Mouse (Mus musculus) urinary bladder, adult 2 months (tissue): ENCODE data around the gene Nfatc3. TPM values are rescaled to one million over a fixed set of nuclear protein-coding genes. Genes with fewer than 3 reads are reported as not detected.

ENCODE experiments used
- DNase-seq: peaks from one replicate; pipeline ENCODE4 v3.0.0; 2022; ENCODE audit warnings: low spot score
- polyA plus RNA-seq: library from polyadenylated mRNA; depleted of rRNA; stranded (reverse); fragments of >200 nt; gene quantifications from 2 replicates; pipeline ENCODE4 v1.2.3, GENCODE M21; 2012

The Nfatc3 gene
- polyA plus RNA-seq, 1 experiment = 15.4 TPM

DNA sequence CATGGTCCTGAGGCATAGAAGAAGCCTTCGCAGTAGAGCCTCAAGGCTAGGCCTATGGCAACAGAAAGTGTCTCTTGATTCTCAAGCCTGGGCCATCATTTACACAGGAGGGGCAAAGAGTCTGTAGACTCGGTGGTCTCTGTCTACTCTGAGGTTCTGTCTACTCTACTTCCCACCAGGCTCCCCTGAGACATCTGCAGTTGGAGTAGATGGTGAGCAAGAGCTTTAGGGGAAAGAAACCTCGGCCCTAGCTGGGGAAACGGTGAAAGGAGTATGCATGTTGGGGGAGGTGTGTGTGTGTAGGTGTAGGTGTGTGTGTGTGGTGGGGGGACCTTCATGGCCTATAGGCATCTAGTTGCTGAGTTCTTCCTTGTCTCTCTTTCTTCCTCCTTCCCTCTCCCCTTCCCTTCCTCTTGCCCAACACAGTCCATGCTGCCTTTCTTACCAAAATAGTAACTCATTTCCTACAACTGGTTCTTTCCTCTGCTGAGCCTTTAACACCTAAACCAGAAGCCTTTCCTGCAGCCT lies 2.1 kb upstream of the Nfatc3 start:
- DNase-seq = no peak

DNA sequence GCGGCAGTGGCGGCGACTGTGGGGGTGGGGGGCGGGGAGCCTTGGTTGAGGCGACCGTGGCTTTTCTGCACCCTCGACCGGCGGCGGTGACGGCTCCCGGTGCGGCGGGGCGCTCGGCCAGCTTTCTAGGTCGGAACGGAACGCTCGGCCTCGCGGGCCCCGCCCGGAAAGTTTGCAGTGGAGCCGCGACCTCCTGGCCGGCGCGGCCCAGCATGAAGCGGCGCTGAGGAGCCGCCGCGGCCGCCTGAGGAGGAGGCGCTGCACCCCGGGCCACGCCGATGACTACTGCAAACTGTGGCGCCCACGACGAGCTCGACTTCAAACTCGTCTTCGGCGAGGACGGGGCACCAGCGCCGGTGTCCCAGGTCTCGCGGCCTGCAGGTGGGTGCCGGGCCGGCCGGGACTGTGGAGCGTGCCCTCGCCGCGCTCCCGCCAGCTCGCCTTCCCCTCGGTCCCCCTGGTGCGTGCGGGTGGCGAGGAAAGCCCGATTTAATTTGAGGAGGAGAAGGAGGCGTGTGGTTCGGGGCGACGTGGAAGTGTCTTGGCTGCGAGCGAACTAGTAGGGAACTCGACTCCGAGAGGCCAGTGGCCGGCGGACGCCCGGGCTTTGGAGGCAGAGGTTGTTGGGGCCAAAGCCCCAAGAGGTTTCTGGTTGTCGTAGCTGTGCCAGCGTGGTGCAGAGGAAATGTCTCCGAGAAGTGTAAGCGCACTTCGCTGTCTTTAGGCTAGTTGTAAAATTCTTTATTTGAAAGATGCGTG lies 1.2 kb downstream of the Nfatc3 start:
- DNase-seq = peak; percentile 72

DNA sequence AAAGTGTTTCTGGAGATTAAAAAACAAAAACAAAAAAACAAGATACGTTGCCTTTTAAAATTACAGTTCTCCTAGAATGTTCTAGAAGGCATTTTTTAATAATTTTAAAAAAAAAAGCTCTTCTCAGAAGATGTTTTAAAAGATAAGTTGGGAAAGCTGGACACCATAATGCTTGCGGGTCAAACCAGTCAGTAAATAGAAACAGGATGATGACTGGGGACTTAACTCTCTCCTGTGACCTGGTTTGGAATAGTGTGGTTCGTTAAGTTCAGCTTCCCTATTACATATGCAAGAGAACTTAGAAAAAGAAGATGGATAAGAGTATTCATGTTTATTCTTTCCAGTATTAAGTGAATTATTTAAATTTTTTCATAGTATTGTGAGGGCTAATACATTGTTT lies 1.9 kb downstream of the Nfatc3 start:
- DNase-seq = no peak

DNA sequence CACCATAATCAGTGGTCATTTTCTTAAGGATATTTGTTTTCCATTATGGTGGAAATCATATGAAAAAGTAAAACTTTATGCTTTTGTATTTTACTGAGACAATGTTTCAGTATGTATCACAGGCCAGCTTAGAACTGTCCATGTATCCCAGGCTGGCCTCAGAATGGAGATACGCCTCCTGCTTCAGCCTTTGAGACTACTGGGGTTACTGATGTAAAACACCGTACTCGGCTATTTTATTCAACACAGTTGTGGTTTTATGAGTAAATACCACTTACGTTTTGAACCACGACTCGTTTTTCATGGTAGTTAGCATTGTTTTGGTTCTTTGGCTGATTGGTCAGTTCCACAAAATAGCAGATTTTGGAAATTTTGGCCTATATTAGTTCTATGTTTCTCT lies 3.0 kb downstream of the Nfatc3 start:
- DNase-seq = no peak

DNA sequence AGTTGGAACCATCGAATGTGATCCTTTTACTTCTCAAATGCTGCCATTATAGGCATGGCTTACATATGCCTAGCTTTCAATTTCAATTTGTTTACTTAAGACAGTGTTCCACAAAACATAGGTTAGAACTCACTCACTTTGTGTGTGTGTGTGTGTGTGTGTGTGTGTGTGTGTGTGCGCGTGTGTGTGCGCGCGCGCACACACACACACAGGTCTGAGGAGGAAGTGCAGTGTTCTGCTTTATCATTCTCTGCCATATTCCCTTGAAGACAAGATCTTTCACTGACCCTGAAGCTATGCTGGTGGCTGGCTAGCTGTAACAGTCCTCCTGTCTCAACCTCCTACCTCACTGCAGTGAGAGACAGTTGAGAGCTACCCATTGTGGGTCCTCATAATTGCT lies 4.4 kb downstream of the Nfatc3 start:
- no peak for DNase-seq

DNA sequence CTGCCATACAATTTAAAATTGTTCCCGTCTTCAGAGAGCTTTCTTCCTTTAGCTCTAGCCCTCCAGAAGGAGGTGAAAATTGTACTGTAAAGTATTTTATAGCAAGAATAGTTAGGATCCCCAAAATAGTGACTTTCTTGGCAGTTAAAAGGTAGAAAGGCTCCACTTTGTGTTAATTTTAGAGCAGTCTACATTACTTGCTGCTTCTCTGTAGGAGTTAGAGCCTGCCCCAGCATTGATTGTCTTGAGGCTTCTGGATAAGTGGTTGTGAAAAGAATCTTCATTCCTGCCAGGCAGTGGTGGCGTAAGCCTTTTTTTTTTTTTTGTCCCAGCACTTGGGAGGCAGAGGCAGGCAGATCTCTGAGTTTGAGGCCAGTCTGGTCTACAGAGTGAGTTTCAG lies 8.1 kb downstream of the Nfatc3 start:
- DNase-seq = no peak

DNA sequence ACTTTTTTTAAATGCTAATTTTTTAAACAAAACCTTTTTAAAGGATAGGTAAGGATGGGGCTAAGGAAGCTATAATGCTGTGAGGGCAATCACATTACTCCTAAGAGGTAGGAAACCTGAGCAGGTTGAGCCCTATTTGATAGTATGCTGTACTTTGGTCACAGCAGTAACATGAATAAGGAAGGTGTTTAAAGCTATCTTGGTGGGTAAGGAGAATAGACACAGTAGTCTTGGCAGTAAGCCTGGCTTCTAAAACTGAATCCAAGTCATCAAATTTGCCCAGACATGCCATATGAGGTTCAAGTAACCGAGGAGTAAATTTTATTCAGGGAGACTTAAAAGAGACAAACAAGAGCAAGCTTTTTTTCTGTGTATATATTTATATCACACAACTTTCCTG lies 10.9 kb downstream of the Nfatc3 start:
- DNase-seq = no peak

DNA sequence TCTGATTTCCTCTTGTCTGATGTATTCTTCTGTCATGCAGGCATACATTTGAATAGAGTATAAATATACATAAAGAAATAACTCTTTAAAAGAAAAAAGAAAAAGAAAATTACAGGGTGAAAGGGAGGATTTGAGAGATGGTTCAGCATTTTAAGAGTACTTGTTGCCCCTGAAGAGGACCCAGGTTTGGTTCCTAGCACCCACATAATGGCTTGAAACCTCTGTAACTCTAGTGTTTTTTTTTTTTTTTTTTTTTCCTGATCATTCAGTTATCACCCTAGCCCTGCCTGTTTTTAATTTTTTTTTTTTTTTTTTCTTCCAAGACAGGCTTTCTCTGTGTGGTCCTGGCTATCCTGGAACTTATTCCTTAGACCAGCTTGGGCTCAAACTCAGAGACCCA lies 13.5 kb downstream of the Nfatc3 start:
- DNase-seq = no peak

DNA sequence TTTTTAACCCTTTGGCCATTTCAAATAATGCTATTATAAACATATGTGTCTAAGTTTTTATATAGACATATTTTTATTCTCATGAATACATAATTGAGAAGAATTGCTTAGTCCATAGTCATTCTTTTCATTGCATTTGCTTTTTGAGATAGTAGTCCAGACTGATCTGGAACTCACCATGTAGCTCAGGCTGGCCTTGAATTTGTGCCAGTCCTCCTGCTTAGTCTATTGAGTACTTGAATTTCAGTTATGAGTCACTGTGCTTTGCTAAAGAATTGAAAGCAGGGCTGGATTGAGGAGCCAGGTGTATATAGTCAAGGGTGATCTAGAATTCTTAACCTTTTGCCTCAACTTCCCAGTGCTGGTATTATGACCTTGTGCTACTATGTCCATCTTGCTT lies 15.6 kb downstream of the Nfatc3 start:
- no peak for DNase-seq

DNA sequence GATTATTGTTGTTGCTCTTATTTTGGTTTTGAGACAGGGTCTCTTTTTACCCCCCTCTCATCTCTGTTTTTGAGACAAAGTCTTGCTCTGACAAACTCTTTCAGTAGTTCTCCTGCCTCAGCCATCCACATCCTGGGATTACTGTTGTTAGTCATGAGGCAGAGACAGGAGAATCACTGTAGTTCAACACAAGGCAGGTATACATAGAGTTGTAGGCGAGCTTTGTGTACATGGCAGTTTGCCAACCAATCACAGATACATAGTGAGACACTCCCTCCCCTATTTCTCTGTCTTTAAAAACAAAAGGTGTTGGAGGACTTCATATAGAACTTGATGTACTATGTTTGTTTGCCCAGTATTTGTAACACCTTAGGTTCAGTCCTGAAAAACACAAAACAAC lies 16.0 kb downstream of the Nfatc3 start:
- no peak for DNase-seq

DNA sequence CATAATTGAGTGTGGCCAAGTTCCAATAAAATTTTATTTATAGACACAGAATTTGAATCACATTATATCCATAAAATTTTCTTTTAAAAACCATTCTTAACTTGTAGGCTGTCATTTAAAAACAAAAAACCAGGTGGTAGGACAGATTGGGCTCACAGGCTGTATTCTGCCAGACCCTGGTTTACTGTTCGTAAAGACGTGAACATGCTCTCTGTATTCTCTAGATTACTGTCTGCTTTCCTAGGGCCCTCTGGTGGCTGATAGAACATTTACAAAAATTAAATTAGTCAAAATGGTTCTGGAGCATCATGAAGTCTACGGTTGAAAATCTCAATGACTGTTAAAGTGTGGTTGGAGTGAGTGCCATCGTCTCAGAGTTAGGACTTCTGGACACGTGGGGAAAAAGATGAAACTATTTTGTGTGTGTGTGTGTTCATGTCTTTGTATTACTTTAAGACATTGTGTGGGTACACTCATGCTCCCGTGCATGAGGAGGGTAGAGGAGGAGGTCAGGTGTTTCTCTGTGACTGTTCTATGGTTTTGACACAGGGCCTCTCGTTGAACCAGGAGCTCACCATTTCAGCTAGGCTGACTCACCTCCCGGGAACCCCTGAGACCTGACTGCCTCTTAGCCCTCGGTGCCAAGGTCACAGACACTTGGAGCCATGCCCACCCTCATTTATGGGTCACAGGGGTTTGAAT lies 16.7 kb downstream of the Nfatc3 start:
- no peak for DNase-seq

DNA sequence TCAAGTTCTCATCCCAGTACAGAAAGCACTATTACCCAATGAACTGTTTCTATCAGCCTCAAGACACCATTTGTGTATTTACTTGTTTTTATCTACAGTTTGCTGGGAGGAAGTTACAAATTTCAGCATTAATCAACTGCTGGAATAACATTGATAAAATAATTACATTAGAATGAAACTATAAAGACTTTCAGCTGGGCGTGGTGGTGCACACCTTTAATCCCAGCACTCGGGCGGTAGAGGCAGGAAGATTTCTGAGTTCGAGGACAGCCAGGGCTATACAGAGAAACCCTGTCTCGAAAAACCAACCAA lies 17.2 kb downstream of the Nfatc3 start:
- DNase-seq = no peak

DNA sequence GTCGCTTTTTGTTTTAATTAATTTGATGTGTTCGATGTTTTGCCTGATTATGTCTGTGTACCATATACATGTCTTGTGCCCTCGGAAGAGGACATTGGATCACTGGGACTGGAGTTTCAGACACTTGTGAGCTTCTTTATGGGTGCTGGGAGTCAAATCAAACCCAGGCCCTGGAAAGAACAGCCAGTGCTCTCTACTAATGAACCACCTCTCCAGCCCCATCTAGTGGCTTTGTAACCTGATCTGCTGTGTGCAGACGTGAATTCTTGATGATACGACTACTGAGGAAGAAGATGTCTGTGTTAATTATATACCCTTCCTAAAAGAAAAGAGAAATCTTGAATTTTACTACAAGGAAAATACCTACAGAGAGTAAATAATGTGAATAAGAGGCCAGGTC lies 18.0 kb downstream of the Nfatc3 start:
- DNase-seq = no peak

DNA sequence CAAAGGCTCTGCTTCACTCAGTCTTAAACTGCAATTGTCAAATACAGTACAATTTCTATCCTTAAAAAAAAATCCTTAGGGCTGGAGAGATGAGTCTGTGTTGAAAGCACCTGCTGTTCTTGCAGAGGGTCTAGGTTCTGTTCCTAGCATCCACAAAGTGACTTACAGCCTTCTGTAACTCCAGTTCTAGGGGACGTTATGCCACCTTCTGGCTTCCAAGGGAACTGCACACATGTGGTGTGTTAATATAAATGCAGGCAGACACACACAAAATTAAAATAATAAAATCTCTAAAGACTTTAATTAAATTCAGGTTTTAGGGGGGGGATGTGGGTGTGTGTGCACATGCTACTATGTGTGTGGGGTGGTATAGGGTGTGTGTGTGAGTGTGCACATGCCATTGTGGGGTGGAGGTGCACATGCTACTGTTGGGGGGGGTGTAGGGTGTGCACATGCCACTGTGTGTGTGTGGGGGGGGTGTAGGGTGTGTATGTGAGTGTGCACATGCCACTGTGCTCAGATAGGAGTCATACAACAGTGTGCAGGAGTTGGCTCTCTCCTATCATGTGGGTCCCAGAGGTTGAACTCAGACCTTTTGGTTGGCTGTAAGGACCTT lies 18.9 kb downstream of the Nfatc3 start:
- no peak for DNase-seq

DNA sequence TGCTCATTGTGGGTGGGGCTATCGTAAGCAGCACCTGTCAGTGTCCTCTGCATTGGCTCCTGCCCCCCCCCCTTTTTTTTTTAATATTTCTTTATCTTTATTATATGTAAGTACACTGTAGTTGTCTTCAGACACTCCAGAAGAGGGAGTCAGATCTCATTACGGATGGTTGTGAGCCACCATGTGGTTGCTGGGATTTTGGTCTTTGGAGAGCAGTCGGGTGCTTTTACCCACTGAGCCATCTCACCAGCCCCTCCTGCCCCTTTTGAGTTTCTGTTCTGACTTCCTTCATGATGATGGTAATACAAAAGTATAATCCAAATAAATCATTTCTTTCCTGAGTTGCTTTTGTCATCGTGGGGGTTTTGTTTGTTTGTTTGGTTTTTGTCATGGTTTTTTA lies 43.7 kb downstream of the Nfatc3 start:
- no peak for DNase-seq

DNA sequence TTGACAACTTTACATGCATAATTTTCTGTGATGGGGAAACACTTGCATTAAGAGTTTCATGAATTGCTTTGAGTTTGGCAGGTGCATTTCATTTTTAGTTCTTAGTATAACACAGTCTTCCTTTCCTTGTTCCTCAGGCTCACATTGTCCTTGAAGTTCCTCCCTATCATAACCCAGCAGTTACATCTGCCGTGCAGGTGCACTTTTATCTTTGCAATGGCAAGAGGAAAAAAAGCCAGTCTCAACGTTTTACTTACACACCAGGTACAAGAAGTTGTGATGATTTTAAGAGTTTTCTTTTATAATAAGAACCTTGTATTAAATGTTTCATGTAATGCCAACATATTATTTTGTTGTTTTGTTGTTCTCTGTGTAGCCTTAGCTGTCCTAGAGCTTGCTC lies 45.2 kb downstream of the Nfatc3 start:
- DNase-seq = no peak

DNA sequence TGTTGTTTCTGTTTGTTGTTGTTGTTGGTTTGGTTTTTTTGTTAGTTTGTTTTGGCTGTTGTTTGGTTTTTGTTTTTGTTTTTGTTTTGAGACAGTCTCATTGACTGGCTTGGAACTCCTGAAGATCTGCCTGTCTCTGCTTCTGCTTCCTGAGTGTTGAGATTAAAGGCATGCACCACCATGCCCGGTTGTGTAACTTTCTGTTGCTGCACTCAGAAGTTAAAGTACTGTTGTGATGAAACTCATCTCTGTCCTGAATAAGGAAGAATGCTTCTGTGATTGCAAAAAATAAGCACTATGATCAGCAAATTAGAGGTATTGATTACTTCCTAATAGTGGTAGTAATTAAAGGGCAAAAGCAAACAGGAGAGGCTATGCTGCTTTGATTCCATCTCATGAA lies 47.6 kb downstream of the Nfatc3 start:
- DNase-seq = no peak

DNA sequence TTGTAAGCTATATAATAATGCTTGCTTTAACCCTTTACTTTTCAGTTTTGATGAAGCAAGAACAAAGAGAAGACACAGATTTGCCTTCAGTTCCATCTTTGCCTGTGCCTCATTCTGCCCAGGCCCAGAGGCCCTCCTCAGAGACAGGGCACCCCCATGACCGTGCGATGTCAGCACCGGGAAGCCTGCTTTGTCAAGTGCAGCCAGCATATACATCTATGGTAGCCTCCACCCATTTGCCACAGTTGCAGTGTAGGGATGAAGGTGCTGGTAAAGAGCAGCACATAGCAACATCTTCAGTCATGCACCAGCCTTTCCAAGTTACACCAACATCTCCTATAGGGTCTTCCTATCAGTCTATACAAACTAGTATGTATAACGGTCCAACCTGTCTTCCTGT lies 49.4 kb downstream of the Nfatc3 start:
- DNase-seq = peak; percentile 35

DNA sequence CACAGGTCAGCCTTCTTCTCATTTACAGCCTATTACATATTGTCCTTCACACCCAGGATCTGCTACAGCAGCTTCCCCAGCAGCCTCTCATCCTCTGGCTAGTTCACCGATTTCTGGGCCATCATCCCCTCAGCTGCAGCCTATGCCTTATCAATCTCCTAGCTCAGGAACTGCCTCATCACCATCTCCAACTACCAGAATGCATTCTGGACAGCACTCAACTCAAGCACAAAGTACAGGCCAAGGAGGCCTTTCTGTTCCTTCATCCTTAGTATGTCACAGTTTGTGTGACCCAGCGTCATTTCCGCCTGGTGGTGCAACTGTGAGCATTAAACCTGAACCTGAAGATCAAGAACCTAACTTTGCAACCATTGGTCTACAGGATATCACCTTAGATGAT lies 50.1 kb downstream of the Nfatc3 start:
- peak; percentile 45 for DNase-seq

DNA sequence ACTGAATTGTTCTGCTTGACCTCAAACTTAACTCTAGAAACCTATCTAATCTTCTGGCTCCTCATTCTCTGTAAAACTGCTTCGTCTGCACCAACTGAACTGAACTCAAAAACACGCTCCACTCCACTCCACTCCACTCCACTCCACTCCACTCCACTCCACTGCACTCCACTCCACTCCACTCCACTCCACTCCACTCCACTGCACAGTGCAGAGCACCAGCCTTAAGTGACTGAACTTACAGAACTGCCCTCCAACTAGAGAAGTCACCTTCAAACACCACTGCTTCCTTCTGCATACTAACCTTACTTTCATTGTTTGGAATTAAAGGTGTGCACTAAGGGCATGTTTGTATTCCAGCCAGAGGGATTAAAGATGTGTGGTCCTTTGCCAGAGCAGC lies 53.4 kb downstream of the Nfatc3 start:
- no peak for DNase-seq

DNA sequence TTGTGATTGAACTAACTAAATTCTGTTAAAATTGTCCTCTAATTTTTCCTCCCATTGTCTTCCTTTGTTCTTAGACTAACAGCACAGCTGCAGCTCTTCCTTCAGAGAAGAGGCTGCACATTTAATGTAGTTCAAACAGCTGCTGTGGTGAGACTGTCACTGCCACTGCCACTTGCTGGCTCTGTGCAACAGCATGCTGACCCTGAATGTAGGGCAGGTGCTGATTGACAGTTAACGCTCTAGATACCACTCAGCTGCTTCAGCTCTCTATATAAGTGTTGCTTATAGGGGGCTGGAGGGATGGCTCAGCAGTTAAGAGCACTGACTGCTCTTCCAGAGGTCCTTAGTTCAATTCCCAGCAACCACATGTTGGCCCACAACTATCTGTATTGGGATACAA lies 53.9 kb downstream of the Nfatc3 start:
- DNase-seq = no peak

DNA sequence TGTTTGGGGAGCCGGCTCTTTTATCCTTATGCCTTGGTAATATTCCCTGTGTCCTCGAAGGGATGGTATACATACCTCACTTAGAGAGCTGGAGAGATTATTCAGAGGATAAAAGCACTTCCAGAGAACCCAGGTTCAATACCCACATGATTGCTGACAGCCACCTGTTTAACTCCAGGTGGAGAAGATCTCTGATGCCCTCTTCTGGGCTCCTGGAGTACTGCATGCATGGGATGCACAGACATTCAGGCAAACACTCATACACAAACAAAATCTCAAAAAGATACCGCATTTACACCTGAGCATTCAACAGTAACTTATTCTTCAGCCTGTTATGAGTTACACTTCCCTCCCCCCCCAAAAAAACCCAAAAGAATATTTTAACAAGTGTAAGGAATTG lies 57.3 kb downstream of the Nfatc3 start:
- no peak for DNase-seq

DNA sequence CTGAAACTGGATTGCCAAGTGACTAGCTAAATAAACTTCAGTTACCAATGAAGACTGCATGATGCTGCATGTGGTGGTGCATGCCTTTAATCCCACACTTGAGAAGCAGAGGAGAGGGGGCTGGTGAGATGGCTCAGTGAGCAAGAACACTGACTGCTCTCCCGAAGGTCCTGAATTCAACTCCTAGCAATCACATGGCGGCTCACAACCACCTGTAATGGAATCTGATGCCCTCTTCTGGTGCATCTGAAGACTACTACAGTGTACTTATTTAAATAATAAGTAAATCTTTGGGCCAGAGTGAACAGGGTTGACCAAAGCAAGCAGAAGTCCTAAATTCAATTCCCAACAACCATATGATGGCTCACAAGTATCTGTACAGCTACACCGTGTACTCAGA lies 64.8 kb downstream of the Nfatc3 start:
- no peak for DNase-seq
